Mouse (Mus musculus): ENCODE data around the gene Trappc2l.

The Trappc2l gene

GRCm38 (mm10) chr8:122656056-122656999 lies 44.9 kb downstream of the Trappc2l start:
- DNase-seq (ENCODE audit: low spot score in 2 of 2), result no peak

GRCm38 (mm10) chr8:122658149-122658806 lies 46.8 kb downstream of the Trappc2l start:
- no peak for DNase-seq (ENCODE audit: low spot score in 2 of 2)

- no peak for DNase-seq (ENCODE audit: low spot score in 2 of 2)
Observed at GRCm38 (mm10) chr8:122658807-122659160, 47.3 kb downstream of the Trappc2l start.

GRCm38 (mm10) chr8:122660022-122660421 lies 48.6 kb downstream of the Trappc2l start:
- no peak for DNase-seq (ENCODE audit: low spot score in 2 of 2)

- DNase-seq (ENCODE audit: low spot score in 2 of 2), result peak in 1 of 2 experiments; percentile 45
Observed at GRCm38 (mm10) chr8:122661138-122661537, 49.7 kb downstream of the Trappc2l start.

- no peak for DNase-seq (ENCODE audit: low spot score in 2 of 2)
Observed at GRCm38 (mm10) chr8:122661894-122662293, 50.5 kb downstream of the Trappc2l start.

GRCm38 (mm10) chr8:122663106-122663505 lies 51.7 kb downstream of the Trappc2l start:
- DNase-seq (ENCODE audit: low spot score in 2 of 2), result no peak

- DNase-seq (ENCODE audit: low spot score in 2 of 2), result no peak
Observed at GRCm38 (mm10) chr8:122663670-122664069, 52.2 kb downstream of the Trappc2l start.

GRCm38 (mm10) chr8:122665221-122665620 lies 53.8 kb downstream of the Trappc2l start:
- no peak for DNase-seq (ENCODE audit: low spot score in 2 of 2)

GRCm38 (mm10) chr8:122665667-122666316 lies 54.4 kb downstream of the Trappc2l start:
- DNase-seq (ENCODE audit: low spot score in 2 of 2), result no peak

All from urinary bladder, adult 18-20 months (tissue).